Mouse (Mus musculus): ENCODE measurements around the gene Lrrc74a. TPM values are rescaled to one million over a fixed set of nuclear protein-coding genes. Genes with fewer than 3 reads are reported as not detected.

The Lrrc74a gene
- polyA plus RNA-seq (2012; ENCODE audit: low replicate concordance): not detected in 2 replicates

DNA sequence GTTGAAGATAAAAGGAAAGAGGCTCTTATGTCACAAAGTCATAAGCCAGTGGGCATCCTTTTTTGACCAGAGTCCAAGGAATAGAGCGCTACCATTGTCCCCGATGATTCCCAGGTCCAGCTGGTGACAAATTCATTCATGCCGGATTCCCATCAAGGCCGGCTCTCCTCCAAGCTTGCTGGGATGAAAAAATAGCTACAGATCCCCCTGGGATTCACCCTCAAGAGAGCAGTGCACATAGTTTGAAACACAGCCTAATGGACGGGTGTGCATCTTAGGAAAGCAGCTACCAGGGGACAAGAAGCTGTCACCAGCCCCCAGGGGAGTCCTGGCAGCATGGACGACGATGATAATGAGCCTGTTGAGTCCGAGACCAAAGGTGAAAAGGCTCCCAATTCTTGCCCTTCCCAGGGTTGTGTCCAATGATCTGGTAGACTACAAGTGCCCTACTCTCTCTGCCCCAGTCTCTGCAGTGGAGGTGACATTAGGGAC lies at the start of gene Lrrc74a:
Gene Lrrc74a, plus strand, starts transcription at position 51 of the 492 bp plus-strand sequence.

DNA sequence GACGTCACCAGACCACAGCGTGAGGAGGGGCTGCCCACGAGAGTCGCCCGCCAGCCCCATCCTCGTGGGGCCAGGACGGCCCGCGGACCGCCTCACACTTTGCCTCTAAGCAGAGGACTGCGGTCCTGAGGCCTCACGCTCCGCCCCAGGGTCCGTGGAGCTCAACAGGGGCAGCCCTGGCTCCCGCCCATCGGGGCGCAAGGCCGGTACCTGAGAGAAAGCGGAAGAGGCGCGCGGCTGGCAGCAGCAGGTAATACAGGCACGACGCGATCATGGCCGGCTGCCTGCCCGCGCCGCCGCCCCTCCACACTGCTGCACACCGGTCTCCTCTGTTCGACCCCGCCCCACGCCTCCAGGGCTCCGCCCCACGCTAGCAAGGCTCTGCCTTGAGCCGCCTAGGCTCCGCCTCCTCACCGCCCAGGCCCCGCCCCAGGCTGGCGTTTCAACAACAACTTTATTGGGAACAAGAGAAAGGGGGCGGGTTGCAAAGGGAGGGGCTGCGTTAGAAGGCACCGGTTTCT lies 8.0 kb upstream of the Lrrc74a start, which contains the start of gene Angel1:
Gene Angel1, minus strand, starts transcription at position 341 of the 521 bp plus-strand sequence.

Other genes starting within 250 kb of the Lrrc74a start
- 0.56 and 0.65 TPM in 2 replicates for gene Vash1, start 55.7 kb upstream of the Lrrc74a start, polyA plus RNA-seq (2012; ENCODE audit: low replicate concordance)
- 1.8 and 5.5 TPM in 2 replicates for gene Angel1, start 7.9 kb upstream of the Lrrc74a start, polyA plus RNA-seq (2012; ENCODE audit: low replicate concordance)
- gene Irf2bpl, start 150.4 kb downstream of the Lrrc74a start, polyA plus RNA-seq (2012; ENCODE audit: low replicate concordance): 83.0 and 208 TPM in 2 replicates
- 16.4 and 33.0 TPM in 2 replicates for gene Cipc, start 212.7 kb downstream of the Lrrc74a start, polyA plus RNA-seq (2012; ENCODE audit: low replicate concordance)

Data from hematopoietic multipotent progenitor cell, adult 10-12 weeks (in vitro differentiated cells).